Comparison of ENCODE assay signal across 13 mouse cellular contexts in genomic region chr17:25614723-25615510, GRCm38 (mm10). TPM values are rescaled to one million over a fixed set of nuclear protein-coding genes. Genes with fewer than 3 reads are reported as not detected.
"Had no signal": no experiment of that assay in that cellular context is flagged by ENCODE, and none has a peak within 500 bp of the region (broad histone marks: within the 10 kb centered on the region; RNA-seq: fewer than 3 reads in every experiment).

No protein-coding gene starts in this region.

- H3K4me3 ChIP-seq: liver, embryonic 13.5 days had no signal

- DNase-seq: kidney, postnatal 25 days; liver, embryonic 13.5 days; lung, adult 2 months; lung, postnatal 14 days; lung, postnatal 4 days; midbrain, embryonic 14.5 days; thymus, adult 18-20 months; thymus, postnatal 36 days had no signal

- H3K27me3 ChIP-seq: liver, embryonic 13.5 days had no signal

- H3K9me3 ChIP-seq: liver, embryonic 13.5 days had no signal

- H3K27ac ChIP-seq: kidney, postnatal 0 days; liver, embryonic 13.5 days had no signal

- H3K4me2 ChIP-seq: liver, embryonic 13.5 days; midbrain, embryonic 11.5 days had no signal

- H3K9ac ChIP-seq: liver, embryonic 13.5 days had no signal

- H3K4me1 ChIP-seq: liver, embryonic 13.5 days had no signal

RNA-seq across cellular contexts. Expression of gene Sox8, which starts 44.4 kb away (rescaled TPM):
- total RNA-seq: liver, adult 2 months; megakaryocyte progenitor cell, adult 5-6 weeks; megakaryocyte-erythroid progenitor cell, adult 5-6 weeks had no signal
- polyA plus RNA-seq: liver, adult 2 months had no signal
